Mouse (Mus musculus): ENCODE measurements at regions not wholly inside any gene's neighbourhood (a gene's known extent, or its start where the extent isn't known, plus 50 kb on each side); places are given as distances from the start of the nearest gene placed in this dataset.
A peak's percentile ranks its signal among the peaks of the same experiment; 100 is the strongest.

DNA sequence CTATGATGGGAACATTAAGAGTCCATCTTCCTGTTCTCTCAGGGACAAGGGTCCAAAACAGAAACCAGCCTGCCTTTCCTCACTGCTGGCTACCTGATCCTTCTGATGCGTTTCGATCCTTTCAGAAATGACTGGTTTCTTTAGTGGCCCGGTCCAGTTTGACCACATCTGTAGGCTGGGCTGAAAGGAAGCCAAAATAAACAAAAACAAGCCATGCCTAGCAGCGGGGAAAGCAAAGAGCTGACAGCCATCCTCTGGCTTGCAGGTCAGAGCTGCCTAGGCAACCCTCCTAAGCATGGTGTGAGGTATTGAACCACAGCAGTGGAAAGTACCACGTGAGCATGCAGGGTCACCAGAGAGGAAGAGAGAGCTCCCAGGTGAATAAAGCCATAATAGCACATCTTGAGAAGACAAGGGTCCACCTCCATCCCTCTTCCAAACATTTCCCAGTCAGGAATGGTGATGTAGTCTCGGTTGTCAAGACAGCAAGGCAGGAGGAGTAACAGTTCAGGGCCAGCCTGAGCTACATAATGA is 146.6 kb downstream of the Rybp start:
- DNase-seq: no peak

DNA sequence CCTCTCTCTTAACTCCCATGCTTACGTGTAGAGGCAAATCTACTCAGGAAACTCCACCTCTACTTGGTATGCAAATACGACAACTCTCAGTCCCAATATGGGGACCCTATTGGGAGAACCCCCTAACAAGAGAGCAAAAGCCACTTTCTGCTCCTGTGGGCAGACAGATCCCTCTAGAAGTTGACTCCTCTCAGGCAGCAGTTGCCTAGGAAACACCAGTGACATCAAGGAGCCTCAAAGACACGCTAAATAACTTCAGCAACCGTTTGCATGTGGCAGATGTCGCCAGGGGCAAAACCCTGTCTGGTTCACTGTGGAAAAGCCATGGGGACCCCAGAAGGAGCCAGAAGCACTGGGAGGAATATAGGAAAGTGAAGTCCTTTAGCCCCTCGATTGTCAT is 147.5 kb downstream of the Rybp start:
- no peak for DNase-seq

DNA sequence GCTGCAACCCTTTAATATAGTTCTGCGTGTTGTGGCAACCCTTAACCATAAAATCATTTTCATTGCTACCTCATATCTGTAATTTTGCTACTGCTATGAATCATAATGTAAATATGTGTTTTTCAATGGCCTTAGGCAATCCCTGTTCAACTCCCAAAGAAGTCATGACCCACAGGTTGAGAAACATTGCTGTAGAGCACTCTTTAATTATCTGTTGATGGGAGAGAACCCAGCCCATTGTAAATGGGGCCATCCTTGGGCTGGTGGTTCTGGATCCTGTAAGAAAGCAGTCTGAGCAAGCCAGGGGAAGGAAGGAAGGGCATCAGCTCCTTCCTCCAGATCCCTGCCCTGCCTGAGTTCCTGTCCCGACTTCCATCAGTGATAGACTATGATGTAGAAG is 148.6 kb downstream of the Rybp start:
- DNase-seq: no peak

- no peak for DNase-seq
Measured at GRCm38 (mm10) chr6:100135177-100135576, 152.1 kb downstream of the Rybp start.

DNA sequence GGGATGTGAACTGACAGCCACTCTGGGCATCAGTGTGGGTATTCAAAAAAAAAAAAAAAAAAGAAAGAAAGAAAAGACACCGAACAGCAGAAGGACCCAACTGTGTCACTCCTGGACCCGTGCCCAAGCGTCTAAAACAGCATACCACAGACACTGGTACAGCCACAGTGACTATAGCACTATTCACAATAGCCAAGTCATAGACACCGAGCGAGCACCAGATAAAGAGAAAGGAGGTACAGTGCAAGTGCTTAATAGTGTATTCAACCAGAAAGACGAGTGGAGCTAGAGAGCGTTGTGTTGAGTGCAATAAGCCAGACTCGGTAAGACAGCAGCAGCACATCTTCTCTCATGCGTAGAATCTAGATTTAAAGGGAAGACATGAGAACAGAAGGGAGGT is 153.3 kb downstream of the Rybp start:
- DNase-seq: no peak

GRCm38 (mm10) chr6:100132916-100133600 is 154.2 kb downstream of the Rybp start:
- no peak for DNase-seq

GRCm38 (mm10) chr6:100127221-100128143 is 159.8 kb downstream of the Rybp start:
- peak; percentile 60 for DNase-seq

GRCm38 (mm10) chr6:100126736-100127135 is 160.5 kb downstream of the Rybp start:
- no peak for DNase-seq

- no peak for DNase-seq
Measured at GRCm38 (mm10) chr6:100126326-100126725, 161.0 kb downstream of the Rybp start.

GRCm38 (mm10) chr6:100121240-100121639 is 166.0 kb downstream of the Rybp start:
- no peak for DNase-seq

DNA sequence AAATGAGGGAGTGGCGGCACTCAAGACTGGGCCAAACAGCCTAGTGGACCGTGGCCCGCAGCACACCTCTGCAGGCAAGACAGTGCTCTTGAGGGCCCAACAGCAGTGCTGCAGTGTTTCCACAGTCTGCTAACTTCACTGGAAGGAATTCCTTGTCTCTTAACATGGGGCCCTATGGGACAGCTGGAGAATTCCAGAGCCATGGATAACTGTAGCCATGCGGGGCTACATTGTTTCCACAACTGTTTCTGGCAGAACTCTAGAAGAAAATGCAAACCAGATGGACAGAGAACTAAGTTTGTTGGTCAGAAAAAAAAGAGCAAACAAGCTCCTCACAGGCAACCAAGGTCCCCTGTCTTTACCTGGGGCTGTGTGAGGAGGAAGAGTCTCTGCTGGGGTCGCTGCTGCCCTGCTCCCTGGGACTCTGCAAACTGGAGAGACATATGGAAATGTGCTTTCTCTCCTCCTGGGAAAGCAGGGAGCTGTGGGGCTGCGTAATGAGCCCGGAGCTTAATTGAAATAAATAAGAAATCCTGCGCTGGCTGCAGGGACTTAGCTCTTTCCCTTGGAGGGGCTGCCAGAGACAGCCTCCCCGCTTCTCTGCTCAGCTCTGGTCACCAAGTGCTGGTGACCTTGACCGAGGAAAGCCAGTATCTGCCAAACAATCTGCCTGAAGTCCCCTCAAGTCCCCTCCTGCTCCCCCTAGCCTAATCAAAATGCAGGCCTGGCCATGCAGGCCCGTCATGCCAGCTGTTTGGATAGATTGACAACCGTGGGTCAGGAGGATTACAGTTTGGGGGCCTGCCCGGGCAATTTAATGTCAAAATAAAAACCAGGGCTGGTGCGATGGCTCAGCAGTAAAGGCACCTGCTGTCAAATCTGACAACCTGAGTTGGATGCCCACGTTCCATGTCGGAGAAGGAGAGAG is 167.0 kb downstream of the Rybp start:
- no peak for DNase-seq

DNA sequence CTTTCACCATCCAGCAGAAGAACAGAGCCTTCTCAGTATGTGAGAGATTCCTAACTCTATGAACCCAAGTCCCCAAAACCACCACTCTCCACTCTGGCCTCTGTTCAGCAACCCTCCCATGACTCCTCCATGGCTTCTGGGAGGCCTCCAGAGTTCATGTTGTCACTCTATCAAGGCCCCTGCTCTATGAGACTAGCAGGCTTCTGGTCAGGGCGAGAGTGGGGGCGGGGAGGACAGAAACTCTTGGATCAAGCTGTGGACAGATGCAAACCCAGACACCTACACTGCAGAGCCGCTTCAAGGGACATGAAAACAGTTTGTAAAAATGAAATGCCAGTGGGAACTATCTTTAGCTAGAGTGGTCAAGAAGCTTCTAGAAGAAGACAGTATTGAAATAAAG is 170.2 kb downstream of the Rybp start:
- DNase-seq: no peak

GRCm38 (mm10) chr6:100113393-100114137 is 173.7 kb downstream of the Rybp start:
- no peak for DNase-seq

- DNase-seq: no peak
Measured at GRCm38 (mm10) chr6:100110981-100111660, 176.2 kb downstream of the Rybp start.

DNA sequence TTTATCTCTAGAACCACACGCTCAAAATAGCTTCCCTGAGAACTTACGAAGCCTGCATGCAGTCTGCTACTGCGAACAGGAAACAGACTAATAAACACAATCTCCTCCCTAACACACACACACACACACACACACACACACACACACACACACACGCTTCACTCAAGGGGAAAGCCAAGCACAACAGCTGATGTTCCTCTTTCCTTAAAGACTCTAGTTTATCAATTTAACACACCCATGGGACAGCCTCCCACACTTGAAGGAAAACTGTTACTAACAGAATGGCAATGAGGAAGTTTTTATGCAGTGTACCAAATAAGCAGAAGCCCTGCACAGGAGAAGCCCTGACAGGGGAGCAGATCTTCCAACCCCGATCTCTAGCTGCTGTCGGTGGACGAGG is 177.3 kb downstream of the Rybp start:
- peak; percentile 46 for DNase-seq

- no peak for DNase-seq
Measured at GRCm38 (mm10) chr6:100109351-100109750, 177.9 kb downstream of the Rybp start.

- DNase-seq: no peak
Measured at GRCm38 (mm10) chr6:100107508-100107907, 179.8 kb downstream of the Rybp start.

- DNase-seq: no peak
Measured at GRCm38 (mm10) chr6:100107066-100107465, 180.2 kb downstream of the Rybp start.

GRCm38 (mm10) chr6:100100565-100101133 is 186.6 kb downstream of the Rybp start:
- DNase-seq: no peak

GRCm38 (mm10) chr6:100096393-100097125 is 190.7 kb downstream of the Rybp start:
- peak; percentile 23 for DNase-seq
